Mouse (Mus musculus): ENCODE data around the gene Gpr34.

Gpr34 gene

DNA sequence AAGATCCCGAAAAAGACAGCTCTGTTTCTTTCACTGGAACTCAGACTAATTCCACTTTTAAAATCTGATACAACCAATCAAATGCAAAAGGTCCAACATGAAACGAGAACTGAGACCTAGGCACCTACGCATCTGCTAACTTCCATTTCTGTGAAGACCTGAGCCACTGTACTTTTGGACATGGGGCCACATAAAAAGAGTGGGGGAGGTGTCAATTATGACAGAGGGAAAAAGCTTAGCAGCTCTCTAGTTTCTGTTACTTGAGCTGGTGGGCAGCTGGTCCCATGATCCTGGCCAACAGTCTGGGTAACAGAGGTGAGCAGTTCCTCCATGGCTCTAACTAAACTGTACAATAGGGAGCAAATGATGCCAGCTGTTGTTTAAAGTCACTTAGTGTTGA lies 41.1 kb downstream of the Gpr34 start:
- no peak for DNase-seq

DNA sequence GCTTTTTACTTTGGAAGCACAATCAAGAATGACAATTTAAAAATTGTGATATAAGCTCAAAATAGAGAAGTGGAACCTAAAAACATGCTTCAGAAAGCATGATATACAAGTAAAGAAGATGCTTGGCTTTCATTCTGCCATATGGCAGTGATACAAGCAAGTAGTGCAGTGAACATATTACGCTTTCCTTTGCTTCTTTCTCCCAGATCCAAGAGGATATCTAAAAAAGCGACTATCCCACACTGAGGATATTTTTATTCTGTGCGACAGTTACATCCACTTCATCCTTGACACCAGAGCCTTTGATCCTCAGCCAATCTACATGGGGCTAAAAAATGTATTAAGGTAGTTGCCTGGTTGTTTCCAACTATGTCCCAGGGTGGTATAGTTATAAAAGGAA lies 49.9 kb downstream of the Gpr34 start:
- DNase-seq, result no peak

DNA sequence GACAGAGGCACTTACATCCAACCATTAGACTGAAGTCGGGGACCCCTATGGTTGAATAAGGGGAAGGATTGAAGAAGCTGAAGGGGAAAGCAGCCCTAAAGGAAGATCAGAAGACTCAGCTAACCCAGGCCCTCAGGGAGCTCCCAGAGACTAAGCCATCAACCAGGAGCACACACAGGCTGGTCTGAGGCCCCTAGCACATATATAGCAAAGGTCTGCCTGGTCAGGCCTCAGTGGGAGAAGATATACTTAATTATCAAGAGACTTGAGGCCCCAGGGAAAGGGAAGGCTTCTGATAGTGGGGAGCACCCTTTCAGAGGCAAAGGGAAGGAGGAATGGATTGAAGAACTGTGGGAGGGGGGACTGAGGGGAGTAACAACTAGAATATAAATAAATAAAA lies 54.7 kb downstream of the Gpr34 start:
- DNase-seq, result no peak

DNA sequence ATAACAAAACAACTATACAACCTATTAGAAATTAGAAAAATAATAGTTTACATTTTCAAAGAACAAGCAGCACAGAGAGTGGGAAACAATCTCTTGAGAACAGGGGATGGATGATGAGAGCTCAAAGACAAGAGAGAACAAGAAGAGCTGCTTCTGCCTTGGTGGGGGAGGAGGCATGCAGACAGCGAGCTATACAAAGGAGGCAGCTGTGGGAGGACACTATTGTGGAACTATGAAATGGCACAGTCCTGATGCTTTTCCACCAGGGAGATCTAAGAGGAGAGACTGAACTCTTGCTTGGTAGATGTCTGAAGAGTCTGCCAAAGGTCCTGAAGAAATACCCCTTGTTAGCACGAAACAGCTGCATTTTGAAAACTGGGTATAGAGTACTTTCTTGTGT lies 56.5 kb downstream of the Gpr34 start:
- no peak for DNase-seq
